Mouse (Mus musculus): ENCODE measurements around the gene Col25a1. TPM values are rescaled to one million over a fixed set of nuclear protein-coding genes. Genes with fewer than 3 reads are reported as not detected.

Col25a1 gene
- polyA plus RNA-seq, 1 experiment, result not detected

- Histone ChIP-seq H3K4me3 (ENCODE audit: insufficient read depth, low read depth, low read length) (no peak overlapping the region), H3K27ac (replicated peaks; ENCODE audit: low read depth, low read length) (no peak overlapping the region)
These were observed 309.4 kb downstream of the Col25a1 start for GRCm38 (mm10) chr3:130440689-130441088.

GRCm38 (mm10) chr3:130443842-130444627 lies 312.7 kb downstream of the Col25a1 start:
- H3K4me3 ChIP-seq (ENCODE audit: insufficient read depth, low read depth, low read length), result no peak overlapping the region
- no peak overlapping the region for H3K27ac ChIP-seq (replicated peaks; ENCODE audit: low read depth, low read length)
- H3K4me1 ChIP-seq (ENCODE audit: control insufficient read depth, insufficient read depth, insufficient read length, low read length), result no peaks in the 10 kb centered on the region

More at GRCm38 (mm10) chr3:130440689-130441088, 309.4 kb downstream of the Col25a1 start:
- H3K4me1 ChIP-seq (ENCODE audit: control insufficient read depth, insufficient read depth, insufficient read length, low read length), result no peaks in the 10 kb centered on the region

- Histone ChIP-seq H3K4me1 (ENCODE audit: control insufficient read depth, insufficient read depth, insufficient read length, low read length) (no peaks in the 10 kb centered on the region), H3K4me3 (ENCODE audit: insufficient read depth, low read depth, low read length) (no peak overlapping the region), H3K27ac (replicated peaks; ENCODE audit: low read depth, low read length) (no peak overlapping the region)
These were observed 318.6 kb downstream of the Col25a1 start for GRCm38 (mm10) chr3:130449864-130450263.

GRCm38 (mm10) chr3:130465371-130465770 lies 334.1 kb downstream of the Col25a1 start:
- Histone ChIP-seq H3K4me3 (ENCODE audit: insufficient read depth, low read depth, low read length) (no peak overlapping the region), H3K4me1 (ENCODE audit: control insufficient read depth, insufficient read depth, insufficient read length, low read length) (no peaks in the 10 kb centered on the region), H3K27ac (replicated peaks; ENCODE audit: low read depth, low read length) (no peak overlapping the region)

GRCm38 (mm10) chr3:130473211-130473768 lies 342.0 kb downstream of the Col25a1 start:
- Histone ChIP-seq H3K27ac (replicated peaks; ENCODE audit: low read depth, low read length) (no peak overlapping the region), H3K4me1 (ENCODE audit: control insufficient read depth, insufficient read depth, insufficient read length, low read length) (no peaks in the 10 kb centered on the region), H3K4me3 (ENCODE audit: insufficient read depth, low read depth, low read length) (no peak overlapping the region)

GRCm38 (mm10) chr3:130473970-130474369 lies 342.7 kb downstream of the Col25a1 start:
- H3K27ac ChIP-seq (replicated peaks; ENCODE audit: low read depth, low read length), result no peak overlapping the region
- H3K4me1 ChIP-seq (ENCODE audit: control insufficient read depth, insufficient read depth, insufficient read length, low read length), result no peaks in the 10 kb centered on the region
- H3K4me3 ChIP-seq (ENCODE audit: insufficient read depth, low read depth, low read length), result no peak overlapping the region

GRCm38 (mm10) chr3:130482513-130482912 lies 351.2 kb downstream of the Col25a1 start:
- no peak overlapping the region for H3K27ac ChIP-seq (replicated peaks; ENCODE audit: low read depth, low read length)
- H3K4me1 ChIP-seq (ENCODE audit: control insufficient read depth, insufficient read depth, insufficient read length, low read length), result no peaks in the 10 kb centered on the region
- H3K4me3 ChIP-seq (ENCODE audit: insufficient read depth, low read depth, low read length), result no peak overlapping the region

- H3K27ac ChIP-seq (replicated peaks; ENCODE audit: low read depth, low read length), result no peak overlapping the region
- no peaks in the 10 kb centered on the region for H3K4me1 ChIP-seq (ENCODE audit: control insufficient read depth, insufficient read depth, insufficient read length, low read length)
- no peak overlapping the region for H3K4me3 ChIP-seq (ENCODE audit: insufficient read depth, low read depth, low read length)
These were observed 357.5 kb downstream of the Col25a1 start for GRCm38 (mm10) chr3:130488839-130489238.

- Histone ChIP-seq H3K27ac (replicated peaks; ENCODE audit: low read depth, low read length) (no peak overlapping the region), H3K4me3 (ENCODE audit: insufficient read depth, low read depth, low read length) (no peak overlapping the region), H3K4me1 (ENCODE audit: control insufficient read depth, insufficient read depth, insufficient read length, low read length) (no peaks in the 10 kb centered on the region)
These were observed 362.9 kb downstream of the Col25a1 start for GRCm38 (mm10) chr3:130494192-130494591.

- no peak overlapping the region for H3K4me3 ChIP-seq (ENCODE audit: insufficient read depth, low read depth, low read length)
- H3K27ac ChIP-seq (replicated peaks; ENCODE audit: low read depth, low read length), result no peak overlapping the region
- no peaks in the 10 kb centered on the region for H3K4me1 ChIP-seq (ENCODE audit: control insufficient read depth, insufficient read depth, insufficient read length, low read length)
These were observed 363.5 kb downstream of the Col25a1 start for GRCm38 (mm10) chr3:130494665-130495396.

- no peak overlapping the region for H3K4me3 ChIP-seq (ENCODE audit: insufficient read depth, low read depth, low read length)
- H3K4me1 ChIP-seq (ENCODE audit: control insufficient read depth, insufficient read depth, insufficient read length, low read length), result no peaks in the 10 kb centered on the region
- no peak overlapping the region for H3K27ac ChIP-seq (replicated peaks; ENCODE audit: low read depth, low read length)
These were observed 365.7 kb downstream of the Col25a1 start for GRCm38 (mm10) chr3:130497036-130497435.

GRCm38 (mm10) chr3:130501713-130502112 lies 370.4 kb downstream of the Col25a1 start:
- Histone ChIP-seq H3K4me3 (ENCODE audit: insufficient read depth, low read depth, low read length) (no peak overlapping the region), H3K27ac (replicated peaks; ENCODE audit: low read depth, low read length) (no peak overlapping the region), H3K4me1 (ENCODE audit: control insufficient read depth, insufficient read depth, insufficient read length, low read length) (no peaks in the 10 kb centered on the region)

GRCm38 (mm10) chr3:130508330-130508729 lies 377.0 kb downstream of the Col25a1 start:
- Histone ChIP-seq H3K4me1 (ENCODE audit: control insufficient read depth, insufficient read depth, insufficient read length, low read length) (no peaks in the 10 kb centered on the region), H3K4me3 (ENCODE audit: insufficient read depth, low read depth, low read length) (no peak overlapping the region)

GRCm38 (mm10) chr3:130518457-130518879 lies 387.2 kb downstream of the Col25a1 start:
- Histone ChIP-seq H3K4me1 (ENCODE audit: control insufficient read depth, insufficient read depth, insufficient read length, low read length) (no peaks in the 10 kb centered on the region), H3K27ac (replicated peaks; ENCODE audit: low read depth, low read length) (no peak overlapping the region), H3K4me3 (ENCODE audit: insufficient read depth, low read depth, low read length) (no peak overlapping the region)

More at GRCm38 (mm10) chr3:130508330-130508729, 377.0 kb downstream of the Col25a1 start:
- H3K27ac ChIP-seq (replicated peaks; ENCODE audit: low read depth, low read length), result no peak overlapping the region

- Histone ChIP-seq H3K4me3 (ENCODE audit: insufficient read depth, low read depth, low read length) (no peak overlapping the region), H3K27ac (replicated peaks; ENCODE audit: low read depth, low read length) (no peak overlapping the region), H3K4me1 (ENCODE audit: control insufficient read depth, insufficient read depth, insufficient read length, low read length) (no peaks in the 10 kb centered on the region)
These were observed 390.7 kb downstream of the Col25a1 start for GRCm38 (mm10) chr3:130521834-130522476.

Data from brown adipose tissue, adult 24 weeks (tissue).